Mouse (Mus musculus): ENCODE results near the gene Ttc24. TPM values are rescaled to one million over a fixed set of nuclear protein-coding genes. Genes with fewer than 3 reads are reported as not detected.

The Ttc24 gene
- polyA plus RNA-seq, 1 experiment from 2014 or later, result not detected

GRCm38 (mm10) chr3:88097666-88098065, 19.6 kb upstream of the Ttc24 start:
- ATAC-seq, result no peak
- no peaks in the 10 kb centered on the region for H3K27me3 ChIP-seq (replicated peaks; ENCODE audit: control insufficient read depth, insufficient read depth, low read length)
- no peak overlapping the region for H3K27ac ChIP-seq (ENCODE audit: low read depth, low read length)
- no peaks in the 10 kb centered on the region for H3K9me3 ChIP-seq (ENCODE audit: control insufficient read depth)
- 86% methylated on average over 6 of the region's 6 CpGs for WGBS
- H3K4me2 ChIP-seq (replicated peaks; ENCODE audit: low read depth), result no peak overlapping the region
- peaks cover 55% of the 10 kb centered on the region for H3K36me3 ChIP-seq (ENCODE audit: control insufficient read depth, insufficient read depth)
- no peaks in the 10 kb centered on the region for H3K4me1 ChIP-seq (replicated peaks; ENCODE audit: control insufficient read depth, insufficient read depth, low read length)
- TF ChIP-seq CTCF (IDR thresholded peaks at IDR 0.05; ENCODE audit: low read depth), result no peak
- no peak overlapping the region for H3K4me3 ChIP-seq (ENCODE audit: low read depth, low read length)
- H3K9ac ChIP-seq (ENCODE audit: low read depth, low read length), result no peak overlapping the region

DNA sequence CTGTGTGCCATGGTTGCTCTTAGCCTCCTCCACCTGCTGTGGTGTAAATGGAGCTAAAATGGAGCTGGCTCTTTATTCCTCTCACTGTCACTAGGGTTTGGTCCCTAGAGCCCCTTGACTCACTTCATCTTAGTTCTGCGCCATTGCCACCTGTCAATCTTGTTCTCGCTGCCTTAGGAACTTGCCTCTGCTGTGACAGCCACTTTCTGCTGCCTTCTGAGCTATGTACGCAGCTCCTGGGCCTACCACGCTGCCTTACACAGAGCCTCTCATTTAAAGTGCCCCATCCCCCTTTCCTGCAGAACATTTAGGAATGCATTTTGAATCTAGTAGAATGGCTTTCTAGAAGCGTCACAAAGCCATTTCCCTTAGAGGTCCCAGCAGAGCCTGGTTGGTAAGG, 16.0 kb upstream of the Ttc24 start:
- H3K9ac ChIP-seq (ENCODE audit: low read depth, low read length), result no peak overlapping the region
- no peaks in the 10 kb centered on the region for H3K27me3 ChIP-seq (replicated peaks; ENCODE audit: control insufficient read depth, insufficient read depth, low read length)
- WGBS, result 91% methylated on average over 5 of the region's 5 CpGs
- H3K4me3 ChIP-seq (ENCODE audit: low read depth, low read length), result no peak overlapping the region
- no peaks in the 10 kb centered on the region for H3K9me3 ChIP-seq (ENCODE audit: control insufficient read depth)
- ATAC-seq, result no peak
- no peaks in the 10 kb centered on the region for H3K4me1 ChIP-seq (replicated peaks; ENCODE audit: control insufficient read depth, insufficient read depth, low read length)
- H3K4me2 ChIP-seq (replicated peaks; ENCODE audit: low read depth), result no peak overlapping the region
- H3K36me3 ChIP-seq (ENCODE audit: control insufficient read depth, insufficient read depth), result peaks cover 56% of the 10 kb centered on the region
- H3K27ac ChIP-seq (ENCODE audit: low read depth, low read length), result no peak overlapping the region
- no peak for TF ChIP-seq CTCF (IDR thresholded peaks at IDR 0.05; ENCODE audit: low read depth)

- no peaks in the 10 kb centered on the region for H3K4me1 ChIP-seq (replicated peaks; ENCODE audit: control insufficient read depth, insufficient read depth, low read length)
- H3K4me3 ChIP-seq (ENCODE audit: low read depth, low read length), result no peak overlapping the region
- H3K27ac ChIP-seq (ENCODE audit: low read depth, low read length), result no peak overlapping the region
- H3K27me3 ChIP-seq (replicated peaks; ENCODE audit: control insufficient read depth, insufficient read depth, low read length), result no peaks in the 10 kb centered on the region
- H3K9me3 ChIP-seq (ENCODE audit: control insufficient read depth), result no peaks in the 10 kb centered on the region
- no peak overlapping the region for H3K4me2 ChIP-seq (replicated peaks; ENCODE audit: low read depth)
- no peak overlapping the region for H3K9ac ChIP-seq (ENCODE audit: low read depth, low read length)
- ATAC-seq, result no peak
- no peak for TF ChIP-seq CTCF (IDR thresholded peaks at IDR 0.05; ENCODE audit: low read depth)
- peaks cover 55% of the 10 kb centered on the region for H3K36me3 ChIP-seq (ENCODE audit: control insufficient read depth, insufficient read depth)
- whole genome bisulfite sequencing, result 84% methylated on average over 6 of the region's 6 CpGs
Observed at GRCm38 (mm10) chr3:88090616-88091015, 12.5 kb upstream of the Ttc24 start.

- Histone ChIP-seq H3K4me3 (ENCODE audit: low read depth, low read length) (no peak overlapping the region), H3K9me3 (ENCODE audit: control insufficient read depth) (no peaks in the 10 kb centered on the region), H3K27me3 (replicated peaks; ENCODE audit: control insufficient read depth, insufficient read depth, low read length) (no peaks in the 10 kb centered on the region), H3K27ac (ENCODE audit: low read depth, low read length) (no peak overlapping the region), H3K4me2 (replicated peaks; ENCODE audit: low read depth) (no peak overlapping the region), H3K36me3 (ENCODE audit: control insufficient read depth, insufficient read depth) (peaks cover 55% of the 10 kb centered on the region), H3K4me1 (replicated peaks; ENCODE audit: control insufficient read depth, insufficient read depth, low read length) (no peaks in the 10 kb centered on the region), H3K9ac (ENCODE audit: low read depth, low read length) (no peak overlapping the region)
- ATAC-seq, result no peak
- 95% methylated on average over 7 of the region's 7 CpGs for WGBS
- no peak for TF ChIP-seq CTCF (IDR thresholded peaks at IDR 0.05; ENCODE audit: low read depth)
Observed at GRCm38 (mm10) chr3:88090106-88090505, 12.0 kb upstream of the Ttc24 start.

DNA sequence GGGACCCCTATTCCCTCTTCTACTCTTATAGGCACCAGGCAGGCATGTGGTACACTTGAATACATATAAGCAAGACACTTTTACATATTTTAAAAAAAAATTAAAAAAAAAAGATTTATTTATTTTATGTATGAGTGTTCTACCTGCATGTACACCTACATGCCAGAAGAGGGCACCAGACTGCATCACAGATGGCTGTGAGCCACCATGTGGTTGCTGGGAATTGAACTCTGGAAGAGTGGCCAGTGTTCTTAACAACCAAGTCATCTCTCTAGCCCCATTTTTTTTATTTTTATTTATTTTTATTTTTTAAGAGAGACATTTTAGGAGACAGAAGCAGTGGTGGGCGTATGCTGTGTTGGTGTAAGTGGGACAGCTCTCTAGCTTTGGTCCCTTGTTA, 9.6 kb upstream of the Ttc24 start:
- Histone ChIP-seq H3K9me3 (ENCODE audit: control insufficient read depth) (no peaks in the 10 kb centered on the region), H3K27me3 (replicated peaks; ENCODE audit: control insufficient read depth, insufficient read depth, low read length) (no peaks in the 10 kb centered on the region), H3K4me3 (ENCODE audit: low read depth, low read length) (no peak overlapping the region), H3K27ac (ENCODE audit: low read depth, low read length) (no peak overlapping the region), H3K9ac (ENCODE audit: low read depth, low read length) (no peak overlapping the region), H3K4me2 (replicated peaks; ENCODE audit: low read depth) (no peak overlapping the region), H3K36me3 (ENCODE audit: control insufficient read depth, insufficient read depth) (peaks cover 40% of the 10 kb centered on the region), H3K4me1 (replicated peaks; ENCODE audit: control insufficient read depth, insufficient read depth, low read length) (no peaks in the 10 kb centered on the region)
- 95% methylated on average over 1 of the region's 1 CpGs for WGBS
- TF ChIP-seq CTCF (IDR thresholded peaks at IDR 0.05; ENCODE audit: low read depth), result peak; percentile 82
- no peak for ATAC-seq

GRCm38 (mm10) chr3:88085459-88085858, 7.4 kb upstream of the Ttc24 start:
- Histone ChIP-seq H3K9ac (ENCODE audit: low read depth, low read length) (no peak overlapping the region), H3K36me3 (ENCODE audit: control insufficient read depth, insufficient read depth) (peaks cover 19% of the 10 kb centered on the region), H3K4me2 (replicated peaks; ENCODE audit: low read depth) (no peak overlapping the region), H3K27ac (ENCODE audit: low read depth, low read length) (no peak overlapping the region), H3K27me3 (replicated peaks; ENCODE audit: control insufficient read depth, insufficient read depth, low read length) (no peaks in the 10 kb centered on the region), H3K4me3 (ENCODE audit: low read depth, low read length) (no peak overlapping the region), H3K4me1 (replicated peaks; ENCODE audit: control insufficient read depth, insufficient read depth, low read length) (0 out of 2 replicates have a peak, but pooled peaks cover 4% of the 10 kb centered on the region), H3K9me3 (ENCODE audit: control insufficient read depth) (no peaks in the 10 kb centered on the region)
- TF ChIP-seq CTCF (IDR thresholded peaks at IDR 0.05; ENCODE audit: low read depth), result no peak
- 90% methylated on average over 6 of the region's 9 CpGs for WGBS
- ATAC-seq, result no peak

DNA sequence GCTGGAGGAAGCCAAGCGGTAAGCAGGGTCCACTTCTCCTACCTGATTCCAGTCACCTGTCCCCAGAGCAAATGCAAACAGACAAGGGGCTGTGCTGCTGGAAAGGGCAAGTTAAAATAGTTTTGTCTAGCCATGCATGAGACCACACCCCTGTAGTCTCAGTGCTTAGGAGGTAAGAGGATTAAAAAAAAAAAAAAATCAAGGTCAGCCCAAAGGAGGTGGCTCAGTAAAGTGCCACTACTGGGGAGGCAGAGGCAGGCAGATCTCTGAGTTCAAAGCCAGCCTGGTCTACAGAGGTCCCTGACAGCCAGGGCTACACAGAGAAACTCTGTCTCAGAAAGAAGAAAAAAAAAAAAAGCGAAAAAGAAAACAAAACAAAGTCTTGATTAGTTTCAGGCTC, 5.9 kb upstream of the Ttc24 start:
- Histone ChIP-seq H3K4me2 (replicated peaks; ENCODE audit: low read depth) (no peak overlapping the region), H3K9ac (ENCODE audit: low read depth, low read length) (no peak overlapping the region), H3K4me1 (replicated peaks; ENCODE audit: control insufficient read depth, insufficient read depth, low read length) (0 out of 2 replicates have a peak, but pooled peaks cover 4% of the 10 kb centered on the region), H3K36me3 (ENCODE audit: control insufficient read depth, insufficient read depth) (peaks cover 10% of the 10 kb centered on the region), H3K9me3 (ENCODE audit: control insufficient read depth) (no peaks in the 10 kb centered on the region), H3K27me3 (replicated peaks; ENCODE audit: control insufficient read depth, insufficient read depth, low read length) (no peaks in the 10 kb centered on the region), H3K27ac (ENCODE audit: low read depth, low read length) (no peak overlapping the region), H3K4me3 (ENCODE audit: low read depth, low read length) (no peak overlapping the region)
- no peak for ATAC-seq
- 97% methylated on average over 2 of the region's 2 CpGs for WGBS
- no peak for TF ChIP-seq CTCF (IDR thresholded peaks at IDR 0.05; ENCODE audit: low read depth)
